Mouse (Mus musculus) embryonic facial prominence, embryonic 10.5 days (tissue): ENCODE results near the gene Pmpcb. TPM values are rescaled to one million over a fixed set of nuclear protein-coding genes. Genes with fewer than 3 reads are reported as not detected.

ENCODE experiments used
- DNase-seq: peaks from one replicate; pipeline ENCODE4 v3.0.0-alpha.2; 2017; ENCODE audit warnings: low spot score
- H3K27ac ChIP-seq: fragments of 300-500 bp; sonication (generic); replicated peaks from 2 replicates; pipeline ENCODE4 v1.5.1; 2016; ENCODE audit warnings: mild to moderate bottlenecking
- H3K27me3 ChIP-seq: fragments of 300-500 bp; sonication (generic); replicated peaks from 2 replicates; pipeline ENCODE4 v1.6.1; 2016; ENCODE audit warnings: low read depth, mild to moderate bottlenecking; ENCODE audit not compliant: poor library complexity, severe bottlenecking
- H3K36me3 ChIP-seq: fragments of 300-500 bp; sonication (generic); replicated peaks from 2 replicates; pipeline ENCODE4 v1.6.1; 2016; ENCODE audit warnings: mild to moderate bottlenecking, moderate library complexity
- H3K4me1 ChIP-seq: fragments of 300-500 bp; sonication (generic); 2 replicates; pipeline ENCODE4 v1.6.1; 2016
- H3K4me3 ChIP-seq: fragments of 300-500 bp; sonication (generic); 2 replicates; pipeline ENCODE4 v1.5.1; 2016; ENCODE audit warnings: mild to moderate bottlenecking, moderate library complexity
- H3K9me3 ChIP-seq: fragments of 300-500 bp; sonication (generic); 2 replicates; pipeline ENCODE4 v1.6.1; 2016; ENCODE audit warnings: mild to moderate bottlenecking
- WGBS: fragments of 180-500 bp; shearing (Covaris S2); methylation state at CpG from one replicate; pipeline ENCODE4 v1.1.7; 2016; 5-methylcytosine and 5-hydroxymethylcytosine counted together
- polyA plus RNA-seq: library from polyadenylated mRNA; unstranded; fragments of >200 nt; fragmentation: Nextera tagmentation; extraction: Ambion mirVana; gene quantifications from 2 replicates; pipeline ENCODE4 v1.2.1, GENCODE M21; 2016

Gene Pmpcb
- polyA plus RNA-seq, 1 experiment from 2014 or later, result 78.0 TPM

DNA sequence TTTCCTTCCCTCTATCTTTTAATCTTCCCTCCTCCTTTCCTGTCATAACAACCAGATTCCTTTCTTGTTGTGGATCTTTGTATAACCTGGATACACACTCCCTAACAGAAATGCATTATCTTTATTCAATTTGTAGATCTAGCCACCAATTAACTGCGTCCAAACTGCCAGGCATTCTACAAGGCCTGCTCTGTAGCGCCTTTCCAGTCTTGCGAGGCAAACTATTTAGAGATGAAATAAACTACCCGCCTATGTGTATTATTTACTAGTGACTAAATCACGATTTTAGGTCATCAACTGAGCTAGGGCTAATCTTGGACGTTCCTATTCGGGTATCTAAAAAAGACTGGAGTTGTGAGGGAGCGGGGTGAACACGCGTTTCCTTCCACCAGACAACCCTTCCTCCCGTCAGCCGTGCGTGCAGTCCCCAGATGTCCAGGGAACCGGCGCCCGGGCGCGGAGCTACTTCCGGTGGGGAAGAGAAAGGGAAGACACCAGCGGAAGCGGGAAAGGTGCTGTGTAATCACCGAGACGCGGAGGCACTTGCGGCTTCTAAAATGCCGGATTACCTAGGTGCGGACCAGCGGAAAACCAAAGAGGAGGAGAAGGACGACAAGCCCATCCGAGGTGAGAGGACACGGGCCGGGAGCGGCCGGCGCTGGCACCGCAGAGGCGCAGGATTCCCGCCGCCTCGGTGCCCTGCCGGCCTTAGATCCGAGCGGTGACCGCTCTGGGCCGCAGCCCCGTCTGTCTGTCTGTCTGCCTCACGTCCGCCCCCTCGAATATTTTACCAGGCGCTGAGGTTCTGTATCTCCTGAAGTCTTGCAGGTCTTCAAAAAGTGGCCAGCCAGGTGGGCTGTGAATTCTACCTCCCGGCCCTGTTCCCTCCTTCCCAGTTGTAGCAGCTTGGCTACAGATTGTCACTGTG, 49.6 kb downstream of the Pmpcb start:
- peaks cover 42% of the 10 kb centered on the region for H3K36me3 ChIP-seq
- H3K4me3 ChIP-seq, result peak overlapping the region; percentile 97
- peak overlapping the region; percentile 94 for H3K27ac ChIP-seq
- H3K27me3 ChIP-seq, result no peaks in the 10 kb centered on the region
- peaks cover 36% of the 10 kb centered on the region for H3K4me1 ChIP-seq
- 2% methylated on average over 51 of the region's 51 CpGs for WGBS
- no peaks in the 10 kb centered on the region for H3K9me3 ChIP-seq
- DNase-seq, result peak; percentile 95

DNA sequence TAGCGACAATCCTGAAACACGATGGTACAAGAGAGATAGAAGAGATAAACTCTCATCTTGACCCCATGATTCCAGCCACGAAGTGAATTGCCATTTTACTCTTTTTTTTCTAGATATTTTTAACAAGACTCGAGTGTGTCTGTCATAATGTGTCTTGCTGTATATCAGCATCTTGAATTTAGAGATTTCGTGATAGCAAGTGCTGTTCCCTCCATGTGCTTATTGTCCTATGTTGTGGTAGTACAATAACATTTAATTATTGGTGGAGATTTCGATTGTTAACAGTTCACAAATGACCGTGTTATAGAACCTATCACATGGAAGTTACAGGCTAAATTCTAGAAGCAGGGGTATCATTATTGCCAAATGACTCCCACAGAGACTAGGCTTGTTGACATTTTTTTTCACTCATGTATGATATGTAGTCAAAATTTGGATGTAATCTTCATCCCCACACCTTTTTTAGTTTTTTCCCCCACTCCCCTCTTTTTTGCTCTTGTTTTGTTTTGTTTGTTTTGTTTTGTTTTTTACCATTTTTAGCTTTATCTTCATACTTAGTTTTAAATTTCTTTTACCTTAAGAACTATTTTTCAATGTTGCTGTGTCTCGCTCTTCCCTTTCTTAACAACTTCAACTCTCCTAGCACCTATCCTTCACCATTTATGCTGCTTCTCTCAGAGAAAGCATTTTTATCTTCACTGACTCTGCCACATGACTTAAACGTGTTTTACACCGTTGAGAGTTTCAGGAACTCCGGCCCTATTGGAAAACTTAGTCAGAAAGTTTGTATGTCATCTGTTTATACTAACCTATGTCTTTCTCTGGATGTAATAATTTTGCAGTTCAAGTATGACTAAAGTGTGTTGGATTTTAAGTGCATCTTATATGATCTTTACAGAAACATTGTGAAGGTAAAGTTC, 50.5 kb downstream of the Pmpcb start:
- Histone ChIP-seq H3K27me3 (no peaks in the 10 kb centered on the region), H3K36me3 (peaks cover 42% of the 10 kb centered on the region), H3K27ac (peak overlapping the region; percentile 94), H3K9me3 (no peaks in the 10 kb centered on the region), H3K4me1 (peaks cover 36% of the 10 kb centered on the region), H3K4me3 (peak overlapping the region; percentile 97)
- 40% methylated on average over 11 of the region's 11 CpGs for WGBS
- no peak for DNase-seq

- 82% methylated on average over 5 of the region's 5 CpGs for WGBS
Measured at GRCm38 (mm10) chr5:21789061-21789460, 52.1 kb downstream of the Pmpcb start.

GRCm38 (mm10) chr5:21792166-21792565, 55.2 kb downstream of the Pmpcb start:
- no peaks in the 10 kb centered on the region for H3K9me3 ChIP-seq
- DNase-seq, result no peak
- H3K27me3 ChIP-seq, result no peaks in the 10 kb centered on the region

More at GRCm38 (mm10) chr5:21789061-21789460, 52.1 kb downstream of the Pmpcb start:
- Histone ChIP-seq H3K36me3 (peaks cover 37% of the 10 kb centered on the region), H3K4me1 (peaks cover 30% of the 10 kb centered on the region), H3K4me3 (no peak overlapping the region), H3K27ac (no peak overlapping the region), H3K27me3 (no peaks in the 10 kb centered on the region), H3K9me3 (no peaks in the 10 kb centered on the region)
- DNase-seq, result no peak

GRCm38 (mm10) chr5:21802907-21803306, 66.0 kb downstream of the Pmpcb start:
- WGBS, result 98% methylated on average over 9 of the region's 9 CpGs

More at GRCm38 (mm10) chr5:21792166-21792565, 55.2 kb downstream of the Pmpcb start:
- Histone ChIP-seq H3K4me1 (peaks cover 21% of the 10 kb centered on the region), H3K27ac (no peak overlapping the region), H3K36me3 (peaks cover 59% of the 10 kb centered on the region), H3K4me3 (no peak overlapping the region)

DNA sequence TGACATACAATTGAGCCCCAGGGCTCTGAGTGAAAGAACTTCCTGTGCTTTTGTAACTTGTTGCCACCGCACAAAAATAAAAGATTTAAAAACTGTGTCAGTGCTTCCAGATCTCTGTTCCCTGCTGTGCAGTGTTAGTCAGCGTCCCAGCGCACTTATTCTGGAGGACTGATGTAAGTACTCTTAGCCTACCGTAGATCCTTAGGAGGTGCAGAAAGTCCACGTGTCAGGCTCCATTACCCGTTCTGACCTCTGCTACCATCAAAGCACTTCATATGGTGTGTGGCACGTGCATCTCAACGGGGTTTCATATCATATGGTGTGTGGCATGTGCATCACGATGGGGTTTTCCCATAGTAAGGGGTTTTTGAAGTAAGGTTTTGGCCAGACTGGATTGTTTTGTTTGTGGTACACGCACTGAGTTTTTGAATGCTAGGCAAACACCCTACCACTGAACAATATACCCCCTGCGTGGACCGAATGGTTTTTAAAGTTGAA, 66.8 kb downstream of the Pmpcb start:
- Histone ChIP-seq H3K36me3 (peaks cover 66% of the 10 kb centered on the region), H3K4me1 (no peaks in the 10 kb centered on the region), H3K27me3 (no peaks in the 10 kb centered on the region), H3K9me3 (no peaks in the 10 kb centered on the region), H3K27ac (no peak overlapping the region), H3K4me3 (no peak overlapping the region)
- 95% methylated on average over 12 of the region's 12 CpGs for WGBS
- no peak for DNase-seq

More at GRCm38 (mm10) chr5:21802907-21803306, 66.0 kb downstream of the Pmpcb start:
- Histone ChIP-seq H3K27me3 (no peaks in the 10 kb centered on the region), H3K27ac (no peak overlapping the region), H3K4me1 (no peaks in the 10 kb centered on the region), H3K4me3 (no peak overlapping the region), H3K36me3 (peaks cover 74% of the 10 kb centered on the region), H3K9me3 (no peaks in the 10 kb centered on the region)
- no peak for DNase-seq

DNA sequence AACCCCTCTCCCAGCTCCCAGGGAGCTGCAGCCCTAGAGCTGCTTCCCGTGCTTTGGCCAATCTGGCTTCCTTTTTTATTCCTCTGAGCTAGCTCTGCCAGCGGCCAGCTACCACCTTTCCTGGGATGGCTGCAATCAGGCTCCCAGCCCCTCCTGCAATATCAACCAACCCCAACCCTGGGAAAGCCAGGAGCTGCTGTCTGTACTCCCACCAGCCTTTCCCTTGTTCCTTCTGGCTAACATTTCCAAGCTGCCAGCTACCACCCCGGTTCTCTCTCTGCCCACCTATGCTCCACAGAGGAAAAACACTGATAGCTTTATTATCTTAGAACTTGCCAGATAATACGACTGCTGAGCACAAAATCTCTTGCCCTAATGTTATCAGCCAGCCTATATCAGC, 67.9 kb downstream of the Pmpcb start:
- Histone ChIP-seq H3K4me3 (no peak overlapping the region), H3K9me3 (no peaks in the 10 kb centered on the region), H3K27ac (no peak overlapping the region), H3K27me3 (no peaks in the 10 kb centered on the region), H3K4me1 (no peaks in the 10 kb centered on the region), H3K36me3 (peaks cover 55% of the 10 kb centered on the region)
- DNase-seq, result no peak
- WGBS, result 82% methylated on average over 4 of the region's 4 CpGs

Other genes starting within 250 kb of the Pmpcb start
- gene Lrrc17, start 193.6 kb upstream of the Pmpcb start, polyA plus RNA-seq, result 12.9 and 15.9 TPM in 2 replicates
- 0.09 and 0.28 TPM in 2 replicates for gene Fbxl13, start 91.5 kb upstream of the Pmpcb start, polyA plus RNA-seq
- 63.1 and 63.4 TPM in 2 replicates for gene Armc10, start 91.3 kb upstream of the Pmpcb start, polyA plus RNA-seq
- gene Napepld, start 35.7 kb upstream of the Pmpcb start, polyA plus RNA-seq, result 4.8 and 5.0 TPM in 2 replicates
- gene Dnajc2, start 48.1 kb downstream of the Pmpcb start, polyA plus RNA-seq, result 96.4 and 96.8 TPM in 2 replicates
- gene Psmc2, start 48.1 kb downstream of the Pmpcb start, polyA plus RNA-seq, result 238 and 245 TPM in 2 replicates
- gene Slc26a5, start 128.5 kb downstream of the Pmpcb start, polyA plus RNA-seq, result 0.07 and 0.09 TPM in 2 replicates